Mouse (Mus musculus) embryo, embryonic 11.5 days (tissue): ENCODE measurements around the gene Zfp28.
A peak's percentile ranks its signal among the peaks of the same experiment; 100 is the strongest.
"Not testable (repeated sequence)": the region's sequence is repeated elsewhere in the genome, so short reads cannot be mapped to it uniquely, and the experiment has no call there.

Source experiments
- DNase-seq: peaks from one replicate; pipeline ENCODE4 v3.0.0-alpha.2; 2012; ENCODE audit warnings: low read depth, low spot score

Zfp28 gene

DNA sequence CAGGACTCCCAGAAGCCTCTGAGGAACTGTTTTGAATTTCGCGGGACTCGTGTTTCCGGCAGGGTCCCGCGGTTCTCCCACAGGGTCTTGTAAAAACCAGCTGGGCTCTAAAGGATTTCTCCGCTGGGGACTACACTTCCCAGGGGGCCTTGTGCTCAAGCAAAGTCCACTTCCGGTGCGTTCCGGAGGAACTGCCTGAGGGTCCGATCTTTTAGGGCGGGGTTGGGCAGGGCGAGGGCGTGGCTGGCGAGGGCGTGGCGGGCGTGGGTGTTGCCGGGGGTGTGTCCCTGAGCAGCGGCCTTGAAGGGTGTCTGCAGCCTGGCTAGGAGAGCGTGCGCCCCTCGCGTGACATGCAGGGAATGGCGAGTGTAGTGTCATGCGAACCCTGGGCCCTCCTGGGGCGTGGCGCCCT lies at the start of gene Zfp28:
Gene Zfp28, plus strand, starts transcription at position 252 of the 412 bp plus-strand sequence.
- peak; percentile 94 for DNase-seq

DNA sequence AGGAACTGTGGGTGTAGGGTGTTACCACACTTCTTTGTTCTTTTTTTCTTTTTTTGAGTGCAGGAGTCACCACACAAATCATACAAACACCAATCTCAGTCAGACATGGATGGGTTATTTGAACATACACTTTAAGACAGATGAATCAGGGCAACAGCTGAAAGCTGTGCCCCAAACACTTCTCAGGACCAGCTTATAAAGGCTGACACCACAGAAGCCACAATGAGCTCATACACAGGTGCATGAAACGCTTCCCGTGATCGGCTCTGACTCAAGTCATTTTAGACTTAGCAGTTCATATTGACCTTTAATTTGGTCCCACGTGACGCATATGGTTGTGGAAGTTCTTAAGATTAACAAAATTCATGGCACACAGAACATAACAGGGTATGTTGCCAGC lies 43.2 kb upstream of the Zfp28 start:
- no peak for DNase-seq

DNA sequence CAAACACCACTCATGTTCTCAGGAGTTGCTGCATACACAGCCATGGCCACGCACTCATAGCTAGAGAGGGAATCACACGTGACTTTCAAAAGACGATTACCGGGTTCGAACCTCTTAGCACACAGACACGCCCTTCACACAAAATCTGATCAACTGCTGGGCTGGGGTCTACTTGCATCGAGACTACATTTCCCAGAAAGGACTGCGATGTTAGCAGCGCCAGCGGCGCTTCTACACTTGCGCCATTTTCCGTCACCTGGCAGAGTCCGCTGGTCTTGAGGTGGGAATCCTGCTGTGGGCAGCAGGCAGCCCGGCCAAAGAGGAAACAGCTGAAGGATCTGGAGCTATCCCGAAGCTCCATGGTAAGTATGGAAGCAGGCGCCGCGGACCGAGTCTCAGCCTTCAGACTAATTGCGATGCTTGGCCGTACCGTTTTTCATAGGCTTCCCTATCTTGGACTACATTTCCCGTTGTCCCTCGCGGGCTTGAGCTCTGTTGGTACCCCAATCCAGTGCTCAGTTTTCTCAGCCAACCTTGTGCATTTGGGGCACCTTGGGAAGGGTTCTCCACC lies 39.5 kb upstream of the Zfp28 start, which contains the start of gene Gm3854:
Gene Gm3854, plus strand, starts transcription at position 259 of the 571 bp plus-strand sequence.
- DNase-seq, result peak; percentile 67

DNA sequence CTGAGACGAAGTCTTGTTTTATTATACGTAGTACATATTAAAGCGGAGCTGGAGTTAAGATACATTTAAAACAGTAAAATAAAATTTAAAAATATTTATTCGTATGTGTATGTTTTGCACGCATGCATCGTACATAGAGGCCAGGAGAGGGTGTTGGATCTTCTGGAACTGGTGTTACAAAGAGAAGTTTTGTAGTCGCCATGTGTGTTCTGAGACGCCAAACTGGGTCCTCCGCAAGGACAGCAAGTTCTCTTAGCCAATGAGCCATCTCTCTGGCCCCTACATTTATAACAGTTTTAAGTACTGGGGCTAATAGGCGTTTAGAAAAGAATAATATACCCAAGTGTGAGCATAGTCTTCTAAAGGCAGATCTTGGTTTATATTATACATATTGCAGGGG lies 39.0 kb upstream of the Zfp28 start:
- DNase-seq, result no peak

DNA sequence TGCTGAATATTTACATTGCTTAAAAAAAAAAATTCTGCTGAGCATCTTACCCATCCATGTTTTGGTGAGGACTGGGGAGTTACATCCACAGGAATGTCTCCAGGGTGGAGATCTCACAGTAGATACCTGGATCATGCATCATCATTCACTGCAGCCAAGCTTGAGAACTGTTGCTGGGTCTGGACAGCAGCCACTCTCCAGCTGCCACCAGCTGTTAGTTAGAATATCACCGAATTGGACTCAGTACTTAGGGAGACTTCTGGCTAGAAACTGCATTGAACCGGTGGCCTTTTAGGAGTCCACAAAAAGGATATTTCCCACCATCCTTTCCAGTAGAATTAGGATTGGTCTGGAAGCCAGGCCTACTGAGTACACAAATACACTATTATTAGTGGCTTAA lies 25.0 kb upstream of the Zfp28 start:
- DNase-seq, result no peak

DNA sequence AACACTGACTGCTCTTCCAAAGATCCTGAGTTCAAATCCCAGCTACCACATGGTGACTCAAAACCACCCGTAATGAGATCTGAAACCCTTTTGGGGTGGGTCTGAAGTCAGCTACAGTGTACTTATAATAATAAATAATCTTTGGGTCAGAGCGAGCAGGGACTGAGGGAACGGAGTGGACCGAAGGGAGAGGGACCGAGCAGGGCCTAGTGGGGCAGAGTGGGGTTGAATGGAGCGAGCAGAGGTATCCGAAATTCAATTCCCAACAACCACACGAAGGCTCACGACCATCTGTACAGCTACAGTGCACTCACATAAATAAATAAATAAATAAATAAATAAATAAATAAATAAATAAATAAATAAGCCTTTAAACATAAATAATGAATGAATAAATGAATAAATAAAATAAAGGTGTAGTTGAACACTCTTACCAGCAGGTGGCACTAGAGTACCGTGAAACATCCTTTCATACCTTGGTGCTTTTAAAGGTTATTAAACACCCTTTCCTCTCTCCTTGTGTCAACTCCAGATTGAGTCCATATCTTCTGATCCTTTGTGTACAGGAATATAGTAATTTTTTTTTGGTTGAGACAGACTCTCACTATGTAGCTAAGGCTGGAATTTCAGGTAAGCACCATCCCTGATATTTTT lies 24.0 kb upstream of the Zfp28 start:
- DNase-seq, result peak; percentile 75

DNA sequence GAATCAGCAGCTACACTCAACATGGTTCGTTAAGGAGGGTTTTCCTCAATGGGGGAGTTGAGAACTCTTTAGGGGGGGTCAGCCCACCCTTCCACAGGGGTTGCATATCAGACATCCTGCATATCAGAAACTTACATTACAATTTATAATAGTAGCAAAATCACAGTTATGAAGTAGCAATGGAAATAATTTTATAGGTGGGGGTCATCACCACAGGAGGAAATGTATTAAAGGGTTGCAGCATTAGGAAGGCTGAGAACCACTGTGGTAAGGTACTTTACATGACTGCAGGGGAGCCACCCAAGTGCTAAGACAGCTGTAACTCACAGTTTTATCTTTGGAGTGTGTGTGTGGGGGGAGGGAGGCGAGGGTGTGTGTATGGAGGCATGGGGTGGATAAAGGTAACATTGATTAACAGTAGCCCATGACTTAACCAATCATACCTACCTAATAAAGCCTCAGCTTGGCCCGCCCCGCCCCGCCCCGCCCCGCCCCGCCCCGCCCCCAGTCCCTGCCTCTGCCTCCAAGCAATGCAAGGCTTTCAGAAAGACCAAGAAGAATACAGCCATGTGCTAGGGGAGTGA lies 22.5 kb upstream of the Zfp28 start:
- DNase-seq, result no peak

DNA sequence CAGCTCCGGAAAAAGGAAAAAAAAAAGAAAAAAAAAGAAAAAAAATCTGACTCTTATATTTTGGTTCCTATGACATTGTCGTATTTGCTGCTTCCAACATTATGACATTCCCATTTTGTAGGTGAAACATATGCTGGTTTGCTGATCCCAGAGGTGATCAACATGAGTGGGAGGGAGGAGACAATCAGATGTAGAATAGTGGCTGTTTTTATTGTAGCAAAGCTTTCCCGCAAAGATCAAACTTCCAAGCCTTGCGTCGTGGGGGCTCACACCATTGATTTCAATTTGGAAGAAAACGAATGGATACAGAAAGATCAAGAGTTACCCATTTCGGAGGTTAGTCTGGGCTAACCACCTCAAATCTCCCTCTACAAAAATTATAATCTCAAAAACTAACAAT lies 21.3 kb upstream of the Zfp28 start:
- DNase-seq, result no peak

DNA sequence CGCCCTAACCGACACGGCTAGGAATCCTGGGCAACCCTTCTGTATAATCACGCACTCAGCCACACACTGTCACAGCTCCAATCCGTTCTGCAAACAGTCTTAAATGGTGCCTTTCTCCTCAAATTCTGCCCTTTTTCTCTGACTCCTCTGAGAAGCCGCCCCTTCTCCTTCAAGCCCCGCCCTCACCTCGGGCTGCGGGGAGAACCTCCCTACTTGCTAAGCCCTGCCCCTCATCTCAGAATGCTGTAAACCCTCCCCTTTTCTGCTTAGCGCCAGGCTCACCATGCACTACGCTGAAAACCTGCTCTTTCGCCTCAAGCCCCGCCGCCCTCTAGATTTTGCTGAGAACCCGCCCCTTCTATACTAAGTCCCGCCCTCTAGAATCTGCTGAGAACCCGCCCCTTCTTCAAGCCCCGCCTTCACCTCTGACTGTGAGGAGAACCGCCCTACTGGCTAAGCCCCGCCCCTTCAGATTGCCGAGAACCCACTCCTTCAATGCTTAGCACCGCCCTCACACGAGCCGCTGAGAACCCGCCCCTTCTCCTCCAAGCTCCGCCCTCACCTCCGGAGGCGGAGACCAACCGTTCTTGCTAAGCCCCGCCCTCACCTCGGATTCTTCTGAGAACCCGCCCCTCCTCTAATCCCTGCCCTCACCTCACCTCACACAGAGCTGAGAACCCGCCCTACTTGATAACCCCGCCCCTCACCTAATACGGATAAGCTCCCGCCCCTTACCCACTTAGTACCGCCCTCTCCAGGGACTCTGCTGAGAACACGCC lies 20.6 kb upstream of the Zfp28 start:
- DNase-seq, result peak; percentile 94

DNA sequence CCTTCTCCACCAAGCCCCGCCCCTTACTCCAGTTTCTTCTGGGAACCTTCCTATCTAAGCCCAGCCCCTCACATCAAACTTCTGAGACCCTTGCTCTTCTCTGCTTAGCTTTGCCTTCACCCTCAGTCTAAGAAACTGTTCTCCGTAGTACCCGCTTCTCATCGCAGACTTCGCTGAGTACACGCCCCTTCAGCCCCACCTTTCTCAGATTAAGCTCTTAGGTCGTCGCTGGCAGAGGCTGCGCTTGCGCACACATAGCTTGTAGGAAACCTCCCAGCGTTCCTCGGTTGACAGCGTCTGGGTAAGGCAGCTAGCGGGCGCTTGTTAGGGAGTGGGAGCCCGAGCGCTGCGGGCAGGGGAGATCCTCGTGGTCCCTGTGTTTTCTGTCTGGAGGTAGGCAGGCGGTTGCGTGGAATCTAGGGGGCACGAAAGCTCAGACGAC lies 20.0 kb upstream of the Zfp28 start, which contains the start of gene Zfp78:
Gene Zfp78, plus strand, starts transcription at position 234 of the 442 bp plus-strand sequence.
- DNase-seq, result peak; percentile 88

DNA sequence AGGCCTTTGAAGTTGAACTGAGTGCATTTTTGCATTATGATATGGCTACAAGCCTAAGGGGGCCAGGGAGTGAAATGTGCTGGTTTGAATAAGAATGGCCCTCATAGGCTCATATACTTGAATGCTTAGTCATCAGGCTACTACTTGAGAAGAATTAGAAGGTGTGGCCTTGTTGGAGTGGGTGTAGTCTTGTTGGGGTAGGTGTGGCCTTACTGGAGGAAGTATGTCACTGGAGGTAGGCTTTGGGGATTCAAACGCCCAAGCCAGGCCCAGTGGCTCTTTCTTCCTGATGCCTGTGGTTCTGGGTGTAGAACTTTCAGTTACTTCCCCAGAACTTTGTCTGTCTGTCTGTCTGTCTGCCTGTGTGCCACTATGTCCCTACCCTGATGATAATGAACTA lies 18.3 kb upstream of the Zfp28 start:
- DNase-seq, result no peak

DNA sequence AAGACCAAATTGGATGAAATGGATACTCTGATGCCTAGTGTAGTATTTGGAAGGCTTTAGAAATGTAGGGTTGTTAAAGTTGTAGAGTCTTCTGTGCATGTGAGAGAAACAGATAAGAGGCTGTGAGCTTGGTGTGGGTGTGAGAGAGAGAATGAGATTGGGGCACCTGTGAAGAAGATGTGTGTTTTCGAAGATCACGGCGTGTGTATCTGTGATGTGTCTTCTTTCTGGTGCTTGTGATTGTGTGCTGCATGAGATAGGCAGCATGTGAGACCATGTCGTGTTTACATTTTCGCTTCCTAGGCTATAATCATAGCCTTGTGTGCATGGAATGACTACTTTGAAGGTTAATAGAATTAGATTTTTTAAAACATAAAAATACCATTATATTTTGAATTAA lies 15.9 kb upstream of the Zfp28 start:
- no peak for DNase-seq

DNA sequence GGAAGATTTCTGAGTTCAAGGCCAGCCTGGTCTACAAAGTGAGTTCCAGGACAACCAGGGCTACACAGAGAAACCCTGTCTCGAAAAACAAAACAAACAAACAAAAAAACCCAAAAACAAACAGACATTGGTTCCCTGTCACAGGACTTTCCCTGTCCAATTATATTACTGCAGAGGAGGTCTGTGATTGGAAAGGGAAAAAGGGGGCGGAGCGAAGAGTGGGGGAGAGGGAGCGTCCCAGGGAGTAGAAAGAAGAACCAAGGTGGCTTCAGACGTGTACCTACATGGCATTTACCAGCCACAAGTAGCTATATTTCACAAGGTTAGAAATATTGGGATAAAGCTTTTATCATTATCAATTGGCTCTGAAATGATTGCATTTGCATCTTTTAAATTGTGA lies 14.9 kb upstream of the Zfp28 start:
- not testable (repeated sequence) for DNase-seq

DNA sequence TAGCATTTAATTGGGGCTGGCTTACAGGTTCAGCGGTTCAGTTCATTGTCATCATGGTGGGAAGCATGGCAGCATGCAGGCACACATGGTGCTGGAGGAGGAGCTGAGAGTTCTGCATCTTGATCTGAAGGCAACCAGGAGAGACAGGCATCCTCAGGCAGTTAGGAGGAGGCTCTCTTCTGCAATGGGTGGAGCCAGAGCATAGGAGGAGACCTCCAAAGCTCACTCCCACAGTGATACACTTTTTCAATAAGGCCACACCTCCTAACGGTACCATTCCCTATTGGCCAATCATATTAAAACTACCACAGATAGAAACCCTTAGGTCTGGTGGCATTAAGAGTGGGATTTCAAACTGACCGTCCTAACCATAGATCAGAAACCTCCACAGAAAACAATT lies 13.6 kb upstream of the Zfp28 start:
- no peak for DNase-seq

DNA sequence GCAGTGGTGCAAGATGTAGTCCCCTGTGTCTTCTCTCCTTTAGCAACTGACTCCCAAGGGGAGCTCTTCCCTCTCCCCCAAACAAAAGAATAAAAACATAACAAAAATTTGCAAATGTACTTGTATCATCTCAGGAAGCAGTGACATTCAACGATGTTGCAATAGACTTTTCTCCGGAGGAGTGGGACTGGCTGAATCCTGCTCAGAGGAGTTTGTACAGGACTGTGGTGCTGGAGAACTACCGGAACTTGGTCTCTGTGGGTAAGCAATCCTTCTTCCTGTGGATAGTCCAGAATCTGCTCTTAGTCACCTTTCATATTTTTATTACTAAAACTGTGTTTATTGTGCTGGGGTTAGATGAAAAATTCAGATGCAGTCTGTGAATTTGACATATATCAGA lies 10.1 kb upstream of the Zfp28 start:
- DNase-seq, result no peak

DNA sequence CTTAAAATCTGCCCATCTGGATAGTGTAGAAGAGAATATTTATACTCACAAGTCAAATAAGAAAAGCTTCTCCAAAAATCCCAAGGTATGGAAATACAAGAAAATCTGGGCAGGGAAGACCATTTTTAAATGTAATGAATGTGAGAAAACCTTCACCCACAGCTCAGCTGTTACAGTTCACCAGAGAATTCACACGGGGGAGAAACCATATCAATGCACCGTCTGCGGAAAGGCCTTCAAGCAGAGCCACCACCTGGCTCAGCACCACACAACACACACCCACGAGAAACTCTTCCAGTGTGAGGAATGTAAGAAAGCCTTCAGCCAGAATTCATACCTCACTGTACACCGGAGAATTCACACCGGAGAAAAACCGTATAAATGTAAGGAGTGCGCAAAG lies 4.7 kb upstream of the Zfp28 start:
- no peak for DNase-seq

DNA sequence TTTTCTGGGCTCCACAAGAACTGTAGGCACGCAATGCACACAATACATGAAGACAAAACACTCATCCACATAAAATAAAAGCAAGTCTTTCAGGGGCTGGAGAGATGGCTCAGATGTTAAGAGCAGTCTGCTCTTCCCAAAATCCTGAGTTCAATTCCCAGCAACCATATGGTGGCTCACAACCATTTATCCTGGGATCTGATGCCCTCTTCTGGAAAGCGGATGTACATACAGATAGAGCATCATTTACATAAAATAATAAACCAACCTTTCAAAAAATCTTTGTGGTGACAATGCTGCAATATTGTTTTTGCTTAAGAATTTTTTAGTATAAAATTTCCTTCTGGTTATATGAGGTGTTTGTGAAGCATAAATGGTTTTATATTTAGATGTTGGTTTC lies 1.7 kb upstream of the Zfp28 start:
- no peak for DNase-seq

DNA sequence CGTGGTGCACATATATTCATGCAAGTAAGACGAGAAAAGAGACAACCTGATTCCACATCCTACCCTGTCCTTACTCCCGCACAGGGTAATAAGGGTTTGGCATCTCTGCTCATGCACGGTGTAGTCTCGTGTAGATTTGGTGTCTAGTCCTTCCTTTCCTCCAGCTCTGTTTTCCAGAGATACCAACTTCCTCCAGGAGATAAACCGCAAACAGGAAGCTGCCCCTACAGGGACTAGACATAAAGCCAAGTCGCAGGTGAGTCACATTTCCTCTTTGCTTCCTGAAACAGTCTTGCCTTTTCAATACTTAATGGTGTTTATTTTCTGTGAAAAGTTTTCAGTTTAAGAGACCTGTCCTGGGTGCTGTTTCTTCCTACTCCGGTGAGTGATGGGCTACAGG lies 916 bp downstream of the Zfp28 start:
- no peak for DNase-seq

DNA sequence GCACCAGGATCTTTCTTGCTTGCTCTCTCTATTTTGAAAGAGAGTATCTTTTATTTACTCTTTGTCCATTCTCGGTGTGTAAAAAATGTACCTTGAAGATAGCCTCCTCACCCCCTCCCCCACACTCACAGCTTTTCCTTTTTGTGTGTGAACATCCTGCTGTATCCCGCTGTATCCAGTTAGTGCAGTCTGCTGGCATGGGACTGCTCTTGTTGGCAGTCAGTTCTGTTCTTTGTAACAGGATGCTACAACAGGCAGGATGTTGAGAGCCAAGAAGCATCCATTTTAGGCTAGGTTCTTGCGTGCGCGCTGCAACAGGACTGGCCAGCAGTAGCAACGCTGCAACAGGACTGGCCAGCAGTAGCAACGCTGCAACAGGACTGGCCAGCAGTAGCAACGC lies 3.9 kb downstream of the Zfp28 start:
- DNase-seq, result no peak

DNA sequence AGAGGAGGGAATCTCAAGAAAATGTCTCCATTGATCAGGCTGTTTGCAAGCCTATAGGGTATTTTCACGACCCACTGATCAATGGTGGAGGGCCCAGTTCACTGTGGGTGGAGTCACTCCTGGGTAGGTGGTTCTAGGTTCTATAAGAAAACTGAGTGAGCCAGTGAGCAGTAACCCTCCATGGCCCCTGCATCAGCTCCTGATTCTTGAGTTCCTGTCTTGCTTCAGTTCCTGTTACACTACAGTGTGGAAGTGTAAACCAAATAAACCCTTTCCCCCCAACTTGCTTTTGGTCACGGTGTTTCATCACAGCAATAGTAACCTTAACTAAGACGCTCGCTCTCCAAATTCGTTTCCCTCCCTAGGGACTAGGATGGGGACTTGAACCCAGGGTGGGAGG lies 5.9 kb downstream of the Zfp28 start:
- no peak for DNase-seq

DNA sequence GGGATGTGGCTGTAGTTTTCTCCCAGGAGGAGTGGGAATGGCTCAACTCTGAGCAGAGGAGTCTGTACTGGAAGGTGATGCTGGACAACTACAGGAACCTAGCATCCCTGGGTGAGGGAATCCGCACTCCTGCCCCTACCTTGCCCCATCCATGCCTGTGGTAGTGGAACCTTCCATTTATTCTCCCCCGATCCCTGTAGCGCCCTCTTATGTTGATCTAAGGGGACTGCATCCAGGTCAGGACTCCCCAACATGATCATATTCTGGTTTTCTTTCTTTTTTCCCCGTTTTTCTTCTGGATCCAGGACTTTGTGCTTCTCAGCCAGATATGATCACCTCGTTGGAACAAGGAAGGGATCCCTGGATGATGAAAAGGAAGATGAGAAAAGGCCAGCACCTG lies 6.4 kb downstream of the Zfp28 start:
- no peak for DNase-seq
